Mouse (Mus musculus): ENCODE data around the gene Hspg2. TPM values are rescaled to one million over a fixed set of nuclear protein-coding genes. Genes with fewer than 3 reads are reported as not detected.

Hspg2 gene
- polyA plus RNA-seq, 1 experiment = 34.7 TPM

DNA sequence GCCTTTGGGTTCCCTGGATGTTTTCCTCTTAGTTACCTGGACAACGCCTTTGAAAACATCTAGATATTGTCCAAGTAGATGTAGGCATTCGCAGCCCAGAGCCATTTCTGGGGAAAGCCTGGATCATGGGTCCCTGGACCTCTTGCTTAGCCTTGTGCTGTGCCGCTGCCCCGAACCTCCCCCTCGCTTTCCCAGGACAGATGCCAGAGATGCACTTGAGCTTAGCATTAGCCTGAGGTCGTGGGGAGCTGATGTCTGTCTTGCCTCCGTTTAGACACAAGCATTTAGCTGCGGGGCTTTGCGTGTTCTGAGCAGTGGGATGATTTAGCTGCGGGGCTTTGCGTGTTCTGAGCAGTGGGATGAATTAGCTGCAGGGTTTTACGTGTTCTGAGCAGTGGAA lies 31.6 kb downstream of the Hspg2 start:
- Histone ChIP-seq H3K4me1 (ENCODE audit: control insufficient read depth, insufficient read depth, low read length) (peaks cover 22% of the 10 kb centered on the region), H3K36me3 (ENCODE audit: control insufficient read depth, insufficient read depth, low read length) (no peaks in the 10 kb centered on the region), H3K27ac (ENCODE audit: insufficient read depth, low read depth, low read length) (no peak overlapping the region)

DNA sequence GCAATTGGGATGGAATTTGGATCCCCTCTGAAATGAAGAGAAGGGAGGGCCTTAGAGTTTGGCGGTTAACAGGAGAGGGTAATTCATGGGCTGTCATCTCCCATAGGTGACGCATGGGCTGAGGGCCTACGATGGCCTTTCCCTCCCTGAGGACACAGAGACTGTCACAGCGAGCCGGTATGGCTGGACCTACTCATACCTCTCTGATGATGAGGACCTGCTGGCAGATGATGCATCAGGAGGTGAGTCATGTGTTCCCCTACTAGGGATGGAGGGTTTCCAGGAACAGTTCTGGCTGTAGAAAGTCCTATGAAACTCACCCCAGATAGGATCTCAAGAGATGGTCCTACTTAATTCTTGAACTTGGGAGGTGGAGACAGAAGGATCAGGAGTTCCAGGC lies 32.4 kb downstream of the Hspg2 start:
- DNase-seq = no peak
- Histone ChIP-seq H3K27me3 (replicated peaks; ENCODE audit: control insufficient read depth, insufficient read depth, low read length) (no peaks in the 10 kb centered on the region), H3K4me3 (ENCODE audit: insufficient read depth, low read depth, low read length) (no peak overlapping the region), H3K27ac (ENCODE audit: insufficient read depth, low read depth, low read length) (no peak overlapping the region), H3K4me1 (ENCODE audit: control insufficient read depth, insufficient read depth, low read length) (peaks cover 17% of the 10 kb centered on the region), H3K36me3 (ENCODE audit: control insufficient read depth, insufficient read depth, low read length) (no peaks in the 10 kb centered on the region)
- TF ChIP-seq CTCF (conservative IDR thresholded peaks at IDR 0.05; ENCODE audit: insufficient read depth, insufficient read length, low read depth, low read length) (no peak), POLR2A (IDR thresholded peaks at IDR 0.05; ENCODE audit: low read depth, low read length) (no peak)
- 89% methylated on average over 5 of the region's 5 CpGs for WGBS

More for the DNA sequence above, 31.6 kb downstream of the Hspg2 start:
- no peak overlapping the region for H3K4me3 ChIP-seq (ENCODE audit: insufficient read depth, low read depth, low read length)
- TF ChIP-seq CTCF (conservative IDR thresholded peaks at IDR 0.05; ENCODE audit: insufficient read depth, insufficient read length, low read depth, low read length) (no peak), POLR2A (IDR thresholded peaks at IDR 0.05; ENCODE audit: low read depth, low read length) (no peak)
- no peak for DNase-seq
- 62% methylated on average over 12 of the region's 12 CpGs for WGBS
- no peaks in the 10 kb centered on the region for H3K27me3 ChIP-seq (replicated peaks; ENCODE audit: control insufficient read depth, insufficient read depth, low read length)

DNA sequence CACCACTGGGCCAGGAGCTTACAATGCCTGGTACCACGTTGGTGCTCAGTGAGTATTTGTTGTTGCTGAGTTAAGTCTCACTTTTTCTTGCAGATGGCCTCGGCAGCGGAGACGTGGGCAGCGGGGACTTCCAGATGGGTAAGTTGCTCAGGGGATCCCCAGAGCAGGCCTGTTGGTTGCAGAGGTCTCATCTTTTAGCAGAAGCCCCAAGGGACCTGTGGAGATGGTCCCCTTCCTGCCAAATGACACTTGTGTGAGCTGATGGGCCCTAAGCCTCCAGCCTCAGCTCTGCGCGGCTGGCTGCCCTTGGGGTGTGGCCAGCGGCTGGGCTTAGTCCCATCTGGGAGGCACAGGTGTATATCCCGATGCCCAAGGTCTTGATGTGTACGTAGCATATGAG lies 33.6 kb downstream of the Hspg2 start:
- TF ChIP-seq POLR2A (IDR thresholded peaks at IDR 0.05; ENCODE audit: low read depth, low read length) = no peak
- TF ChIP-seq CTCF (conservative IDR thresholded peaks at IDR 0.05; ENCODE audit: insufficient read depth, insufficient read length, low read depth, low read length) = no peak
- Histone ChIP-seq H3K27me3 (replicated peaks; ENCODE audit: control insufficient read depth, insufficient read depth, low read length) (no peaks in the 10 kb centered on the region), H3K4me3 (ENCODE audit: insufficient read depth, low read depth, low read length) (no peak overlapping the region), H3K4me1 (ENCODE audit: control insufficient read depth, insufficient read depth, low read length) (peaks cover 14% of the 10 kb centered on the region), H3K27ac (ENCODE audit: insufficient read depth, low read depth, low read length) (no peak overlapping the region), H3K36me3 (ENCODE audit: control insufficient read depth, insufficient read depth, low read length) (no peaks in the 10 kb centered on the region)
- WGBS = 89% methylated on average over 10 of the region's 10 CpGs
- no peak for DNase-seq

DNA sequence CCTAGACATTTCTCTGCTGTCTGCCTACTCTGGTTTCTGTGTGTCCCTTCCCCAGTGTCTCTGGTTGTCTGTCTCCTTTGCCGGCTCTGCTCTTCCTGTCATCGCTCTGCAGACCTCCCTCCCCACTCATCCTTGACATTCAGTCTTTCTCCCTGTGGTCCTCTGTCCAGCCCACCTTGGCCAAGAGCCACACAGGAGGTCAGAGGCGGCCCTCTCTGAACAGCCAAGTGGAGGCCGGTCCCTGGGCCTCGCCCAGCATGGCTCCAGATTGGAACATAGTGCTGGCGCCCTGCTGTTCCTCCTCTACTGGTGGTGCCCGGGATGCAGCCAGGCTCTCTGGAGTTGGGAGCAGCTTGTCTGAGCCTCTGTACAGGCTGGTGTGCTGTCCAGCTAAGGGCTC lies 34.2 kb downstream of the Hspg2 start:
- no peak for TF ChIP-seq CTCF (conservative IDR thresholded peaks at IDR 0.05; ENCODE audit: insufficient read depth, insufficient read length, low read depth, low read length)
- TF ChIP-seq POLR2A (IDR thresholded peaks at IDR 0.05; ENCODE audit: low read depth, low read length) = no peak
- no peaks in the 10 kb centered on the region for H3K27me3 ChIP-seq (replicated peaks; ENCODE audit: control insufficient read depth, insufficient read depth, low read length)
- H3K4me3 ChIP-seq (ENCODE audit: insufficient read depth, low read depth, low read length) = no peak overlapping the region
- no peaks in the 10 kb centered on the region for H3K36me3 ChIP-seq (ENCODE audit: control insufficient read depth, insufficient read depth, low read length)
- H3K4me1 ChIP-seq (ENCODE audit: control insufficient read depth, insufficient read depth, low read length) = peaks cover 12% of the 10 kb centered on the region; the same call in 1 of the 2 replicates
- DNase-seq = no peak
- no peak overlapping the region for H3K27ac ChIP-seq (ENCODE audit: insufficient read depth, low read depth, low read length)
- WGBS = 80% methylated on average over 7 of the region's 7 CpGs

DNA sequence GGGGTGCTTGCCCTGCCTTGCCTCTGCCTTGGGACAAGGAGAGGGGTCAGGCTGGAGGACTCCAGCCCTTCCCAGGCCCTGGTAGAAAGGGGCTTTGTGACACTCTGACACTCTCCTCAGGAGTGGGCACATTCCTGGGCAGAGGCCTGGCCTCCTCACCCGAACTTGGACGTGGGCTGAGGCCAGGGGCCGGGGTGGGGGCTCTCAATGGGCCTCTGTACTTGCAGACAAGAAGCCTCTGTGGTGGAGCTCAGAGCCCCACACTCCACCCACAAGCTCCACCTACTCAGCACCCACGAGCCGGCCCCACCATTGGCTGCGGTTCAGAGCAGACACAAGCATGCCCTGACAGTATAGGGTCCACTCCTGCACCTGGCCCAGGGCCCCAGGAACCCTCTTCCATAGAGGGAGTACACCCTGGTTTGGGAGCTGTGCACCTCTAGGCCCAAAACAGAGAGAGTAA lies 35.0 kb downstream of the Hspg2 start:
- Histone ChIP-seq H3K4me3 (ENCODE audit: insufficient read depth, low read depth, low read length) (no peak overlapping the region), H3K36me3 (ENCODE audit: control insufficient read depth, insufficient read depth, low read length) (no peaks in the 10 kb centered on the region), H3K27ac (ENCODE audit: insufficient read depth, low read depth, low read length) (no peak overlapping the region), H3K4me1 (ENCODE audit: control insufficient read depth, insufficient read depth, low read length) (peaks cover 11% of the 10 kb centered on the region; the same call in 1 of the 2 replicates), H3K27me3 (replicated peaks; ENCODE audit: control insufficient read depth, insufficient read depth, low read length) (no peaks in the 10 kb centered on the region)
- TF ChIP-seq POLR2A (IDR thresholded peaks at IDR 0.05; ENCODE audit: low read depth, low read length) = no peak
- TF ChIP-seq CTCF (conservative IDR thresholded peaks at IDR 0.05; ENCODE audit: insufficient read depth, insufficient read length, low read depth, low read length) = no peak
- 70% methylated on average over 6 of the region's 6 CpGs for WGBS
- DNase-seq = no peak

DNA sequence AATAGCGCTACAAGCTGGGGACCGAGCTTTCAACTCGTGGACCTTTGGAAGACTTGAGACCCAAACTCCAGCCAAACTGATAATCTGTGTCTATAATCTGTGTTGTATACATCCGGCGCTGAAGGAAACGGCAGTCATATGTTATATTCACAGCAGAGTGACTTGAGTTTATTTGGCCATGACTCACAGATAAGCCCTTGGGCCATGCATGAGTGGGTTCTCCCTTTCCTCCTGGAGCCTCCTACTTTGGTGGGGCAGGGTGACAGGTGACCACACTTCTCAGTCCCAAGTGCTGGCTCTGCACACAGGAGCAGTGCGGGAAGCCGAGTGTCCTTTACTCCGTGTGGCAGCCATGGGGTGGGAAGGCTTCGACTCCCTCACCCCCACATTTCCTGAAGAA lies 38.1 kb downstream of the Hspg2 start:
- no peak for DNase-seq
- TF ChIP-seq POLR2A (IDR thresholded peaks at IDR 0.05; ENCODE audit: low read depth, low read length) = no peak
- no peak for TF ChIP-seq CTCF (conservative IDR thresholded peaks at IDR 0.05; ENCODE audit: insufficient read depth, insufficient read length, low read depth, low read length)
- Histone ChIP-seq H3K4me1 (ENCODE audit: control insufficient read depth, insufficient read depth, low read length) (no peaks in the 10 kb centered on the region; the same call in 1 of the 2 replicates), H3K27ac (ENCODE audit: insufficient read depth, low read depth, low read length) (no peak overlapping the region), H3K27me3 (replicated peaks; ENCODE audit: control insufficient read depth, insufficient read depth, low read length) (no peaks in the 10 kb centered on the region), H3K4me3 (ENCODE audit: insufficient read depth, low read depth, low read length) (no peak overlapping the region), H3K36me3 (ENCODE audit: control insufficient read depth, insufficient read depth, low read length) (no peaks in the 10 kb centered on the region)
- 65% methylated on average over 10 of the region's 10 CpGs for WGBS

DNA sequence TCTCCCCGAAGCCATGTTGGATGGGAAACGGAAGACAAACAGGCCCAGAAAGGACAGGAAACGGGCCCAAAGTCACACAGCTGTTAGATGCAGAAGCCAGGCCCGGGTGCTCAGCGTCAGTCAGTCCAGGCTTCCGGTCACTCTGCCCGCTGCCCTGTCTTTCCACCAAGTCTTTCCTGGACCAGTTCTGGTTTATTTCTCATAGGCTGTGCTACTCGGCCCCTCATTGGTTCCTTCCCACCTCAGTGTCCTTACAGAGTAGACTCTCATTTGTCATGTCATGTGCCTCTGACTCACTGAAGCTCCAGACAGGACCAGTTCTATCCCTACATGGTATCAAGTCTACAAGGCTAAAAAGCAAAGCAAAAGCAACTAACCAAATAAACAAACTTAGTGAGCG lies 41.0 kb downstream of the Hspg2 start:
- 77% methylated on average over 9 of the region's 9 CpGs for WGBS
- peak overlapping the region; percentile 3; the same call in 1 of the 2 replicates for H3K27ac ChIP-seq (ENCODE audit: insufficient read depth, low read depth, low read length)

More for the DNA sequence above, 41.0 kb downstream of the Hspg2 start:
- H3K4me1 ChIP-seq (ENCODE audit: control insufficient read depth, insufficient read depth, low read length) = no peaks in the 10 kb centered on the region; the same call in 1 of the 2 replicates
- no peaks in the 10 kb centered on the region for H3K27me3 ChIP-seq (replicated peaks; ENCODE audit: control insufficient read depth, insufficient read depth, low read length)
- H3K4me3 ChIP-seq (ENCODE audit: insufficient read depth, low read depth, low read length) = no peak overlapping the region
- peak; percentile 46 for DNase-seq
- H3K36me3 ChIP-seq (ENCODE audit: control insufficient read depth, insufficient read depth, low read length) = no peaks in the 10 kb centered on the region
- TF ChIP-seq CTCF (conservative IDR thresholded peaks at IDR 0.05; ENCODE audit: insufficient read depth, insufficient read length, low read depth, low read length) (no peak), POLR2A (IDR thresholded peaks at IDR 0.05; ENCODE audit: low read depth, low read length) (no peak)
